Mouse (Mus musculus): ENCODE results near the gene Fah. TPM values are rescaled to one million over a fixed set of nuclear protein-coding genes. Genes with fewer than 3 reads are reported as not detected.

Gene Fah
- polyA plus RNA-seq (2012; ENCODE audit: insufficient read depth, insufficient read length, low replicate concordance, missing spikeins), result not detected in 2 replicates

GRCm38 (mm10) chr7:84606293-84606749 is at the start of gene Fah:
Gene Fah, minus strand, starts transcription at chr7:84606722.
- WGBS, result 7% methylated on average over 10 of the region's 10 CpGs

GRCm38 (mm10) chr7:84652740-84653139 is 46.2 kb upstream of the Fah start:
- H3K4me1 ChIP-seq (ENCODE audit: control insufficient read depth, insufficient read depth, low read length), result no peaks in the 10 kb centered on the region
- H3K27ac ChIP-seq (ENCODE audit: insufficient read depth, low read depth, low read length), result no peak overlapping the region
- no peak overlapping the region for H3K4me3 ChIP-seq (ENCODE audit: insufficient read depth, low read depth, low read length)
- no peak for TF ChIP-seq POLR2A (IDR thresholded peaks at IDR 0.05; ENCODE audit: insufficient read depth, low read depth, low read length)
- no peak for TF ChIP-seq CTCF (IDR thresholded peaks at IDR 0.05; ENCODE audit: insufficient read depth, low read depth, low read length)
- WGBS, result 83% methylated on average over 2 of the region's 2 CpGs

More at GRCm38 (mm10) chr7:84606293-84606749, at the start of gene Fah:
- TF ChIP-seq POLR2A (IDR thresholded peaks at IDR 0.05; ENCODE audit: insufficient read depth, low read depth, low read length) (no peak), CTCF (IDR thresholded peaks at IDR 0.05; ENCODE audit: insufficient read depth, low read depth, low read length) (no peak)
- Histone ChIP-seq H3K4me3 (ENCODE audit: insufficient read depth, low read depth, low read length) (peak within 1 kb of the TSS; percentile 72), H3K4me1 (ENCODE audit: control insufficient read depth, insufficient read depth, low read length) (peaks cover 9% of the 10 kb centered on the region; the same call in 1 of the 2 replicates), H3K27ac (ENCODE audit: insufficient read depth, low read depth, low read length) (no peak within 1 kb of the TSS)

DNA sequence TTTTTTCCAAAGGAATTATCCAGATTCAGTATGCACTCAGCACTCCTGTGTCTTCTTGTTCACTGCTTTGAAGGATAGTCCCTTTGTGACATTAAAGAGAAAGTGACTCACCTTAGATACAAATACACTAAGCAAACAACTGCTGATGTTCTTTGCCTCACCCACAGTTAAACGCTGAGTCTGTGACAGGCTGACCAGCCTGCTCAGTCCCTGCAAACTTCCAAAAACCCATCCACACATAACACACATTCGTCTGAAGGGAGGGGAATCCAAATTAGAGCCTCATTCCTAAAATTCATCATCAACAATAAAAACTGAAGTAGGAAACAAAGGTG is 45.4 kb upstream of the Fah start:
- Histone ChIP-seq H3K27ac (ENCODE audit: insufficient read depth, low read depth, low read length) (no peak overlapping the region), H3K4me3 (ENCODE audit: insufficient read depth, low read depth, low read length) (no peak overlapping the region), H3K4me1 (ENCODE audit: control insufficient read depth, insufficient read depth, low read length) (no peaks in the 10 kb centered on the region)
- WGBS, result 57% methylated on average over 2 of the region's 2 CpGs
- TF ChIP-seq POLR2A (IDR thresholded peaks at IDR 0.05; ENCODE audit: insufficient read depth, low read depth, low read length) (no peak), CTCF (IDR thresholded peaks at IDR 0.05; ENCODE audit: insufficient read depth, low read depth, low read length) (no peak)

DNA sequence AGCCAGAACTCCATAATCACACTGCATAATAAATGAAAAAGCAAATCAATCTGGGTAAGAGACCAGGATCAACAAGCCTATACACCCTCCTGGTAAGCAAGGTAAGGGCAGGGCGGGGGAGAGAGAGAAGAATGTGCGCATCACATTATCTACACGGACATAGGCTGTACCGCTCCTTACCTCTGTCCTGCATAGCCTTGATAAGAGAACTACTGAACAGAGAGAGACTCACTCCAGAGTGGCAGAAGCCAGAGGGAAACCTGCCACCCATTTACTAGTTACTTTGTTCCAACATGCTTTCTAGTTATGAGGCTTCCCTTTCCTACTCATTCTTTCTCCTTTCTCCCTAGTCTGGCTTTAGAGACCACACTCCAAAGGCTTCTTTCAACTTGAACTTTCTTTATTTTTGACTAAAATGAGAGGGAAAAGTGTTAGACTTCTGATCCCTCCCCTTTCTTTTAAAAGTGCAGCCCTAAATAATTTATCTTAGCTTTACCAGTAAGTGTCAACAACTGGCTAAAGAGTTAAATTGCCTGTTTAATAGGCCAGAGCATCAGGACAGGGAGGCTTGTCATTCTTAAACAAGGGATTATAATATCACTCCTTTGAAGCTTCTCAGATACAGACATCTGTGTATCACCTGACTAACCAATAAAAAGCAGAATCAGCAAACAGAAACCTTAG is 44.9 kb upstream of the Fah start:
- no peaks in the 10 kb centered on the region for H3K4me1 ChIP-seq (ENCODE audit: control insufficient read depth, insufficient read depth, low read length)
- TF ChIP-seq POLR2A (IDR thresholded peaks at IDR 0.05; ENCODE audit: insufficient read depth, low read depth, low read length), result no peak
- no peak for TF ChIP-seq CTCF (IDR thresholded peaks at IDR 0.05; ENCODE audit: insufficient read depth, low read depth, low read length)
- H3K27ac ChIP-seq (ENCODE audit: insufficient read depth, low read depth, low read length), result no peak overlapping the region
- WGBS, result 97% methylated on average over 4 of the region's 4 CpGs
- H3K4me3 ChIP-seq (ENCODE audit: insufficient read depth, low read depth, low read length), result no peak overlapping the region

DNA sequence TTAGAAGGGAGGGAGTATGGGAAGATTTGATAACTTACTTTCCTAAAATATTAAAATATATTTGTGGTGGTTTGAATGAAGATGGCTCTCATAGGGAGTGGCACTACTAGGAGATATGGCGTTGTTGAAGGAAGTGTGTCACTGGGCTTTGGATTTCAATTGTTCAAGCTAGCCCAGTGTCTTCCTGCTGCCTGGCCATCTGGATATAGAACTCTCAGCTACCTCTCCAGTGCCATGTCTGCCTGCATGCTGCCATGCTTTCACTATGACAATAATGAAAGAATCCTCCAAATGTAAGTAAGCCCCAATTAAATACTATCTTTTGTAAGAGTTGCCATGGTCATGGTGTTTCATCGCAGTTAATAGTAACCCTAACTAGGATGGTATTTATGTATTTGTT is 42.5 kb upstream of the Fah start:
- no peak for TF ChIP-seq CTCF (IDR thresholded peaks at IDR 0.05; ENCODE audit: insufficient read depth, low read depth, low read length)
- TF ChIP-seq POLR2A (IDR thresholded peaks at IDR 0.05; ENCODE audit: insufficient read depth, low read depth, low read length), result no peak
- 83% methylated on average over 2 of the region's 2 CpGs for WGBS
- no peak overlapping the region for H3K27ac ChIP-seq (ENCODE audit: insufficient read depth, low read depth, low read length)
- H3K4me1 ChIP-seq (ENCODE audit: control insufficient read depth, insufficient read depth, low read length), result no peaks in the 10 kb centered on the region
- no peak overlapping the region for H3K4me3 ChIP-seq (ENCODE audit: insufficient read depth, low read depth, low read length)

- no peak overlapping the region for H3K4me3 ChIP-seq (ENCODE audit: insufficient read depth, low read depth, low read length)
- H3K4me1 ChIP-seq (ENCODE audit: control insufficient read depth, insufficient read depth, low read length), result no peaks in the 10 kb centered on the region
- no peak overlapping the region for H3K27ac ChIP-seq (ENCODE audit: insufficient read depth, low read depth, low read length)
- TF ChIP-seq POLR2A (IDR thresholded peaks at IDR 0.05; ENCODE audit: insufficient read depth, low read depth, low read length) (no peak), CTCF (IDR thresholded peaks at IDR 0.05; ENCODE audit: insufficient read depth, low read depth, low read length) (no peak)
- 53% methylated on average over 1 of the region's 1 CpGs for WGBS
Observed at GRCm38 (mm10) chr7:84646256-84646655, 39.7 kb upstream of the Fah start.

DNA sequence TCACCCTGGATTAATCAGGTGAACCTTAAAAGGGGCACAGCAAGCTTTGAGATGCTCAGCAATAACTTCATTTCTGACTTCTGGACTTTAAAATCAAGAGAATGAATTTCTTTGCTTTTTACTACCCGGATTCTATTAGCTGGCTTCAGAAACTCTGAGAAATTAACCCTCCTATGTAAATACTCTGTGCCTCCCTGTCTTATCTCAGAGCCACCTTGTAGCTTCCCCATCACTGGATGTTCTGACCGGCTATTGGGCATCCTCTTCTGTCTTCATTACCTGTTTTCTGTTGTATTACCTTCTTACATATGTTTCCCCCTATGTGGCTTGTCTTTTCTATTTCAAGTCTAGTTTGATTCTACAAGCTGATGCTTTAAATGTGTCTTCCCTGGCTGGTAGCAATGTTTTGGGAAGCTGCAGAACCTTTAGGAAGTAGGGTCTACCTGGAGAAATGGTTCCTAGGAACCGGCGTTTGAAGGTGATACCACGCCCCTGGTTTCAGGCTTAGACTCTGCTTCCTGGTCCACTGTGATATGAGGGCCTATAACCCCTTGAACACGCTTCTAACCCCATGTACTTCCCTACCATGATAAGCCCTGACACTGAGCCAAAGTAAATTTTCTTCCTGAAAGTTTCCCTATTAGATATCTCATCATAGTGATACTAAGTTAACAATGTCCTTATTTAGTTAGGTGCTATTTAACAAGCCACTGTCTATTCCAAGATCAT is 36.9 kb upstream of the Fah start:
- TF ChIP-seq CTCF (IDR thresholded peaks at IDR 0.05; ENCODE audit: insufficient read depth, low read depth, low read length) (no peak), POLR2A (IDR thresholded peaks at IDR 0.05; ENCODE audit: insufficient read depth, low read depth, low read length) (no peak)
- Histone ChIP-seq H3K4me3 (ENCODE audit: insufficient read depth, low read depth, low read length) (no peak overlapping the region), H3K27ac (ENCODE audit: insufficient read depth, low read depth, low read length) (no peak overlapping the region), H3K4me1 (ENCODE audit: control insufficient read depth, insufficient read depth, low read length) (no peaks in the 10 kb centered on the region)
- 93% methylated on average over 6 of the region's 6 CpGs for WGBS

- no peak overlapping the region for H3K27ac ChIP-seq (ENCODE audit: insufficient read depth, low read depth, low read length)
- no peaks in the 10 kb centered on the region for H3K4me1 ChIP-seq (ENCODE audit: control insufficient read depth, insufficient read depth, low read length)
- WGBS, result 88% methylated on average over 6 of the region's 6 CpGs
- TF ChIP-seq CTCF (IDR thresholded peaks at IDR 0.05; ENCODE audit: insufficient read depth, low read depth, low read length), result no peak
- no peak for TF ChIP-seq POLR2A (IDR thresholded peaks at IDR 0.05; ENCODE audit: insufficient read depth, low read depth, low read length)
- no peak overlapping the region for H3K4me3 ChIP-seq (ENCODE audit: insufficient read depth, low read depth, low read length)
Observed at GRCm38 (mm10) chr7:84642159-84642928, 35.8 kb upstream of the Fah start.

DNA sequence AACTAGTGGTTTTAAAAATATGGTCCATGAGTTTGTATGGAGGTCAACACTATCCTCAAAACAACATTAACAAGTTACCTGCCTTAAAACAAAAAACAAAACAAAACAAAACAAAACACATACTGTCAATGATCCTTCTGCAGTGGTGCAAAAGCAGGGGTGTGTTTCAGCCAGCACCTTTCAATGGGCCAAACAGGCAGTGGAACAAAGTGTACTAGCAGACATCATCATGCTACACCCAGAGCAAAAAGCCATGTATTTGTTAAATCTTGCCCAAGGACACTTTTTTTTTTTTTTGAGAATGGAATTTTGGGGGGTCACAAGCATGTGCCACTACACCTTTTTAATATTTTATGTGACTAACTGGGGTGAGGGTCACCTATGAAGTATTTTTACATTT is 30.4 kb upstream of the Fah start:
- TF ChIP-seq CTCF (IDR thresholded peaks at IDR 0.05; ENCODE audit: insufficient read depth, low read depth, low read length) (no peak), POLR2A (IDR thresholded peaks at IDR 0.05; ENCODE audit: insufficient read depth, low read depth, low read length) (no peak)
- no peaks in the 10 kb centered on the region for H3K4me1 ChIP-seq (ENCODE audit: control insufficient read depth, insufficient read depth, low read length)
- H3K27ac ChIP-seq (ENCODE audit: insufficient read depth, low read depth, low read length), result no peak overlapping the region
- no peak overlapping the region for H3K4me3 ChIP-seq (ENCODE audit: insufficient read depth, low read depth, low read length)

Measured in olfactory bulb, adult 2 months (tissue).